Mouse (Mus musculus) midbrain, embryonic 15.5 days (tissue): ENCODE measurements around the gene Henmt1. TPM values are rescaled to one million over a fixed set of nuclear protein-coding genes. Genes with fewer than 3 reads are reported as not detected.
A peak's percentile ranks its signal among the peaks of the same experiment; 100 is the strongest.

ENCODE experiments used
- ATAC-seq: fragments of 200-750 bp; cut with Nextera tagmentation; replicated peaks from 2 replicates; pipeline ENCODE4 v1.8.0; 2017; ENCODE audit warnings: moderate TSS enrichment
- H3K27ac ChIP-seq: fragments of 300-500 bp; sonication (generic); 2 replicates; pipeline ENCODE4 v1.5.1; 2015; ENCODE audit warnings: mild to moderate bottlenecking, inconsistent platforms
- H3K27me3 ChIP-seq: fragments of 300-500 bp; sonication (generic); replicated peaks from 2 replicates; pipeline ENCODE4 v1.6.1; 2015; ENCODE audit warnings: inconsistent platforms
- H3K36me3 ChIP-seq: fragments of 300-500 bp; sonication (generic); replicated peaks from 2 replicates; pipeline ENCODE4 v1.6.1; 2015; ENCODE audit warnings: inconsistent platforms
- H3K4me1 ChIP-seq: fragments of 300-500 bp; sonication (generic); 2 replicates; pipeline ENCODE4 v1.6.1; 2015; ENCODE audit warnings: inconsistent platforms
- H3K4me2 ChIP-seq: fragments of 300-500 bp; sonication (generic); 2 replicates; pipeline ENCODE4 v1.6.1; 2015; ENCODE audit warnings: inconsistent platforms, mild to moderate bottlenecking, moderate library complexity
- H3K4me3 ChIP-seq: fragments of 300-500 bp; sonication (generic); 2 replicates; pipeline ENCODE4 v1.5.1; 2015; ENCODE audit warnings: mild to moderate bottlenecking, inconsistent platforms
- H3K9ac ChIP-seq: fragments of 300-500 bp; sonication (generic); 2 replicates; pipeline ENCODE4 v1.6.1; 2015; ENCODE audit warnings: mild to moderate bottlenecking, inconsistent platforms
- H3K9me3 ChIP-seq: fragments of 300-500 bp; sonication (generic); 2 replicates; pipeline ENCODE4 v1.6.1; 2016; ENCODE audit warnings: inconsistent platforms
- WGBS: fragments of 180-500 bp; shearing (Covaris S2); methylation state at CpG from one replicate; pipeline ENCODE4 v1.1.7; 2015; ENCODE audit warnings: mixed read lengths; 5-methylcytosine and 5-hydroxymethylcytosine counted together
- polyA plus RNA-seq: library from polyadenylated mRNA; unstranded; fragments of >200 nt; fragmentation: Nextera tagmentation; extraction: Ambion mirVana; gene quantifications from 2 replicates; pipeline ENCODE4 v1.2.1, GENCODE M21; 2015

Gene Henmt1
- 2.3 and 3.4 TPM in 2 replicates for polyA plus RNA-seq

- Histone ChIP-seq H3K27me3 (no peaks in the 10 kb centered on the region), H3K4me3 (peak within 1 kb of the TSS; percentile 34), H3K9ac (peak within 1 kb of the TSS; percentile 37), H3K27ac (no peak within 1 kb of the TSS), H3K4me2 (peak within 1 kb of the TSS; percentile 55), H3K36me3 (no peaks in the 10 kb centered on the region), H3K4me1 (no peaks in the 10 kb centered on the region), H3K9me3 (no peaks in the 10 kb centered on the region)
- WGBS = 91% methylated on average over 5 of the region's 5 CpGs
- no peak for ATAC-seq
These were observed at the start of gene Henmt1 for GRCm38 (mm10) chr3:108939573-108939972. Gene Henmt1, plus strand, starts transcription at chr3:108939873.

- Histone ChIP-seq H3K4me1 (0 out of 2 replicates have a peak, but pooled peaks cover 2% of the 10 kb centered on the region), H3K36me3 (no peaks in the 10 kb centered on the region), H3K9ac (no peak within 1 kb of the TSS), H3K27me3 (no peaks in the 10 kb centered on the region), H3K9me3 (no peaks in the 10 kb centered on the region), H3K4me3 (no peak within 1 kb of the TSS), H3K27ac (no peak within 1 kb of the TSS), H3K4me2 (no peak within 1 kb of the TSS)
- no peak for ATAC-seq
- 96% methylated on average over 1 of the region's 1 CpGs for WGBS
These were observed 49.8 kb upstream of the Henmt1 start, which contains the start of gene Fndc7 for GRCm38 (mm10) chr3:108889908-108890307. Gene Fndc7, minus strand, starts transcription at chr3:108890008.

- H3K36me3 ChIP-seq = no peaks in the 10 kb centered on the region
- H3K27ac ChIP-seq = no peak overlapping the region
- H3K9ac ChIP-seq = no peak overlapping the region
- H3K4me1 ChIP-seq = no peaks in the 10 kb centered on the region
- H3K4me3 ChIP-seq = no peak overlapping the region
- no peak overlapping the region for H3K4me2 ChIP-seq
- no peaks in the 10 kb centered on the region for H3K9me3 ChIP-seq
- WGBS = 71% methylated on average over 1 of the region's 1 CpGs
- ATAC-seq = no peak
- H3K27me3 ChIP-seq = no peaks in the 10 kb centered on the region
These were observed 47.6 kb upstream of the Henmt1 start for GRCm38 (mm10) chr3:108892080-108892479.

GRCm38 (mm10) chr3:108892914-108893313 is 46.8 kb upstream of the Henmt1 start:
- Histone ChIP-seq H3K9me3 (no peaks in the 10 kb centered on the region), H3K4me2 (no peak overlapping the region), H3K27me3 (no peaks in the 10 kb centered on the region), H3K27ac (no peak overlapping the region), H3K4me1 (no peaks in the 10 kb centered on the region), H3K4me3 (no peak overlapping the region), H3K36me3 (no peaks in the 10 kb centered on the region), H3K9ac (no peak overlapping the region)
- 78% methylated on average over 4 of the region's 4 CpGs for WGBS
- ATAC-seq = no peak

GRCm38 (mm10) chr3:108898640-108899039 is 41.0 kb upstream of the Henmt1 start:
- Histone ChIP-seq H3K36me3 (peaks cover 10% of the 10 kb centered on the region; the same call in 1 of the 2 replicates), H3K9ac (no peak overlapping the region), H3K27me3 (no peaks in the 10 kb centered on the region), H3K27ac (no peak overlapping the region), H3K9me3 (no peaks in the 10 kb centered on the region), H3K4me1 (no peaks in the 10 kb centered on the region), H3K4me3 (no peak overlapping the region), H3K4me2 (no peak overlapping the region)
- ATAC-seq = no peak
- WGBS = 94% methylated on average over 4 of the region's 4 CpGs

GRCm38 (mm10) chr3:108900147-108900546 is 39.5 kb upstream of the Henmt1 start:
- H3K4me1 ChIP-seq = no peaks in the 10 kb centered on the region
- no peak overlapping the region for H3K4me2 ChIP-seq
- WGBS = 93% methylated on average over 3 of the region's 3 CpGs
- H3K9me3 ChIP-seq = no peaks in the 10 kb centered on the region
- H3K27ac ChIP-seq = no peak overlapping the region
- ATAC-seq = no peak
- H3K9ac ChIP-seq = no peak overlapping the region
- H3K4me3 ChIP-seq = no peak overlapping the region
- H3K27me3 ChIP-seq = no peaks in the 10 kb centered on the region
- peaks cover 25% of the 10 kb centered on the region for H3K36me3 ChIP-seq

GRCm38 (mm10) chr3:108900681-108901080 is 39.0 kb upstream of the Henmt1 start:
- Histone ChIP-seq H3K27me3 (no peaks in the 10 kb centered on the region), H3K27ac (no peak overlapping the region), H3K4me3 (no peak overlapping the region), H3K4me2 (no peak overlapping the region), H3K9me3 (no peaks in the 10 kb centered on the region), H3K9ac (no peak overlapping the region), H3K36me3 (peaks cover 29% of the 10 kb centered on the region), H3K4me1 (no peaks in the 10 kb centered on the region)
- ATAC-seq = no peak
- 81% methylated on average over 5 of the region's 5 CpGs for WGBS

- no peak overlapping the region for H3K9ac ChIP-seq
- peaks cover 33% of the 10 kb centered on the region for H3K36me3 ChIP-seq
- no peaks in the 10 kb centered on the region for H3K4me1 ChIP-seq
- H3K27ac ChIP-seq = no peak overlapping the region
- WGBS = 62% methylated on average over 2 of the region's 2 CpGs
- no peaks in the 10 kb centered on the region for H3K9me3 ChIP-seq
- no peak for ATAC-seq
- no peak overlapping the region for H3K4me3 ChIP-seq
- no peaks in the 10 kb centered on the region for H3K27me3 ChIP-seq
- no peak overlapping the region for H3K4me2 ChIP-seq
These were observed 37.6 kb upstream of the Henmt1 start for GRCm38 (mm10) chr3:108902038-108902437.

GRCm38 (mm10) chr3:108902934-108903333 is 36.7 kb upstream of the Henmt1 start:
- H3K9me3 ChIP-seq = no peaks in the 10 kb centered on the region
- no peak overlapping the region for H3K9ac ChIP-seq
- H3K4me3 ChIP-seq = no peak overlapping the region
- H3K27me3 ChIP-seq = no peaks in the 10 kb centered on the region
- H3K4me1 ChIP-seq = no peaks in the 10 kb centered on the region
- H3K4me2 ChIP-seq = no peak overlapping the region
- 96% methylated on average over 6 of the region's 6 CpGs for WGBS
- H3K36me3 ChIP-seq = peaks cover 37% of the 10 kb centered on the region
- H3K27ac ChIP-seq = no peak overlapping the region
- ATAC-seq = no peak

- peak overlapping the region; percentile 78 for H3K4me2 ChIP-seq
- H3K27me3 ChIP-seq = no peaks in the 10 kb centered on the region
- peak overlapping the region; percentile 97 for H3K27ac ChIP-seq
- no peaks in the 10 kb centered on the region for H3K9me3 ChIP-seq
- peak overlapping the region; percentile 89 for H3K9ac ChIP-seq
- peak overlapping the region; percentile 99 for H3K4me3 ChIP-seq
- H3K36me3 ChIP-seq = 0 out of 2 replicates have a peak, but pooled peaks cover 9% of the 10 kb centered on the region
- peaks cover 27% of the 10 kb centered on the region for H3K4me1 ChIP-seq
- WGBS = under 1% methylated on average over 31 of the region's 32 CpGs
- no peak; the same call in 1 of the 2 replicates for ATAC-seq
These were observed 29.2 kb upstream of the Henmt1 start for GRCm38 (mm10) chr3:108910303-108911080.

- Histone ChIP-seq H3K9me3 (no peaks in the 10 kb centered on the region), H3K4me3 (peak overlapping the region; percentile 99), H3K4me2 (peak overlapping the region; percentile 78), H3K9ac (peak overlapping the region; percentile 89), H3K27ac (peak overlapping the region; percentile 97), H3K36me3 (0 out of 2 replicates have a peak, but pooled peaks cover 5% of the 10 kb centered on the region), H3K27me3 (no peaks in the 10 kb centered on the region), H3K4me1 (peaks cover 27% of the 10 kb centered on the region)
- WGBS = under 1% methylated on average over 44 of the region's 44 CpGs
- peak; percentile 90 for ATAC-seq
These were observed 28.6 kb upstream of the Henmt1 start for GRCm38 (mm10) chr3:108911081-108911547.

GRCm38 (mm10) chr3:108911548-108912413 is 27.9 kb upstream of the Henmt1 start, which contains the start of gene Prpf38b:
Gene Prpf38b, minus strand, starts transcription at chr3:108911727.
- H3K9me3 ChIP-seq = no peaks in the 10 kb centered on the region

More at GRCm38 (mm10) chr3:108911548-108912413, 27.9 kb upstream of the Henmt1 start, which contains the start of gene Prpf38b:
- ATAC-seq = peak; percentile 100
- H3K36me3 ChIP-seq = 0 out of 2 replicates have a peak, but pooled peaks cover 5% of the 10 kb centered on the region
- peak within 1 kb of the TSS; percentile 78 for H3K4me2 ChIP-seq
- H3K9ac ChIP-seq = peak within 1 kb of the TSS; percentile 89
- 1% methylated on average over 53 of the region's 53 CpGs for WGBS
- no peaks in the 10 kb centered on the region for H3K27me3 ChIP-seq
- H3K4me1 ChIP-seq = peaks cover 27% of the 10 kb centered on the region
- peak within 1 kb of the TSS; percentile 99 for H3K4me3 ChIP-seq
- peak within 1 kb of the TSS; percentile 97 for H3K27ac ChIP-seq
